Mouse (Mus musculus): ENCODE measurements around the gene Prkcz. TPM values are rescaled to one million over a fixed set of nuclear protein-coding genes. Genes with fewer than 3 reads are reported as not detected.

Gene Prkcz
- polyA plus RNA-seq, 1 experiment from 2014 or later = 63.3 TPM

- no peaks in the 10 kb centered on the region for H3K9me3 ChIP-seq
- no peaks in the 10 kb centered on the region for H3K27me3 ChIP-seq
- H3K36me3 ChIP-seq = no peaks in the 10 kb centered on the region
- 75% methylated on average over 9 of the region's 9 CpGs for WGBS
- no peak for ATAC-seq (ENCODE audit: low FRiP score)
- H3K4me3 ChIP-seq = peak overlapping the region; percentile 93
- H3K27ac ChIP-seq = peak overlapping the region; percentile 30; the same call in 1 of the 2 replicates
- H3K4me2 ChIP-seq = peak overlapping the region; percentile 100
- H3K4me1 ChIP-seq (replicated peaks) = peaks cover 86% of the 10 kb centered on the region
- H3K9ac ChIP-seq = peak overlapping the region; percentile 98; the same call in 1 of the 2 replicates
These were observed 142.9 kb downstream of the Prkcz start for GRCm38 (mm10) chr4:155218104-155218732.

DNA sequence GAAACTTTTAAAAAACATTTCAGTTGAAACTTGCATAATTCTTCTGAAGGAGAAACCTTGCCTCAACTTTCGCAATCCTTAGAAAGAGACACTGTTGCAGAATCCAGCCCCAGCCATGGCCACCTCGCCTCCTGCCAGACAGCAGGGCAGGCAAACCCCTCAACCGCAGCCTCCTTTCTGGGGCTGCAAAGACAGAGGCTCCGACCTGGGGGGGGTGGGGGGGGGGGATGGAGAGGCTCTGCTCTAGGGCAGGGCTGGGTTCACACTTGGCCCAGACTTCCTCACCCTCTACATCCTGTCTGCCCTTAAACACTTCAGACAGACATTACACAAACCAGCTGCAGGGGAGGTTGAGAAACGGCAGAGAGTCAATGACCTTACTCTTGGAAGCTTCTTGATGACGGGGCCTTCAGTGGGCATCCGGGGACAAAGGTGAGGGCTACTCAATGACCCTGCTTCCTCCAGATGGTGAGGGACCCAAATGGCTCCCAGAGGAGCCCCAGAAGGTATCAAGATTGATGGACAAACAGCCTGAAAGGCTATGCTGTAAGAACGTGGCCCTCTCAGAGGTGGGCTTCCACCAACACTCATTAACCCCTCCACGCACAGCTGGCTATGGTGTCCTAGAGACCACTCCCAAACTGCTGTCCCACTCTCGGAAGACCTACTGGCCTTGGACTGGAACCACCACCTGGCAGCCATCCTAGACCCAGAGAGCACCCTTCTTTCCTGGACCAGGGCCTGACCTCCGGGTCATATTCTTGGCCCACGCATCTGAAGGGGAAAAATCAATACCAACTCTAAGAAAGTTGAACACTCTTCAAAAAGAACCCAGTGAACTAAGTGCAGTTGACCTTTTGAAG, 143.7 kb downstream of the Prkcz start:
- H3K27ac ChIP-seq = 0 out of 2 replicates have a peak overlapping the region, but pooled peaks have one; percentile 64
- WGBS = 61% methylated on average over 12 of the region's 12 CpGs
- no peaks in the 10 kb centered on the region for H3K36me3 ChIP-seq
- peaks cover 93% of the 10 kb centered on the region for H3K4me1 ChIP-seq (replicated peaks)
- no peaks in the 10 kb centered on the region for H3K9me3 ChIP-seq
- ATAC-seq (ENCODE audit: low FRiP score) = no peak
- H3K4me2 ChIP-seq = peak overlapping the region; percentile 100
- H3K9ac ChIP-seq = 0 out of 2 replicates have a peak overlapping the region, but pooled peaks have one; percentile 49
- no peaks in the 10 kb centered on the region for H3K27me3 ChIP-seq
- H3K4me3 ChIP-seq = no peak overlapping the region

GRCm38 (mm10) chr4:155215773-155216630, 145.2 kb downstream of the Prkcz start:
- peak overlapping the region; percentile 11; the same call in 1 of the 2 replicates for H3K4me3 ChIP-seq
- peaks cover 92% of the 10 kb centered on the region for H3K4me1 ChIP-seq (replicated peaks)
- H3K9ac ChIP-seq = peak overlapping the region; percentile 29; the same call in 1 of the 2 replicates
- peak overlapping the region; percentile 31 for H3K4me2 ChIP-seq
- H3K27ac ChIP-seq = peak overlapping the region; percentile 64
- H3K36me3 ChIP-seq = peaks cover 1% of the 10 kb centered on the region; the same call in 1 of the 2 replicates
- WGBS = 54% methylated on average over 12 of the region's 12 CpGs
- H3K9me3 ChIP-seq = no peaks in the 10 kb centered on the region
- no peaks in the 10 kb centered on the region for H3K27me3 ChIP-seq
- ATAC-seq (ENCODE audit: low FRiP score) = no peak

DNA sequence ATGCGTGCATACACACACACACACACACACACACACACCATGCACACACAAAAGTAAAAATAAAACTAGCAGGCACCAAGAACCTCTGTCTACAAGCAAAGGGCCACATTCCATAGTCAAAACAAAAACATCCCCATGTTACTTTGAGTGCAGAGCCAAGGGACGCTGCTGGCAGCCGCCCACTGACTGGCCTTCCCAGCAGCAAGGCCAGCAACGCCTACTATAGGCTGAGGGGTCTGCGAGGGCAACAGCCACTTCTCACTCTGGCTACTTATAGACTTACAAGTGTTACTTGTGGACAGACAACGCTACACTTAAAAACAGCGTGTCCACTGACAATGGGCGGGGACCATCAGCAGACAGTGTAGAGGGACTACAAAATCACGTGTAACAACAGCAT, 146.0 kb downstream of the Prkcz start:
- no peak for ATAC-seq (ENCODE audit: low FRiP score)
- 49% methylated on average over 9 of the region's 9 CpGs for WGBS
- Histone ChIP-seq H3K9me3 (no peaks in the 10 kb centered on the region), H3K9ac (no peak overlapping the region; the same call in 1 of the 2 replicates), H3K4me1 (replicated peaks) (peaks cover 88% of the 10 kb centered on the region), H3K27me3 (no peaks in the 10 kb centered on the region), H3K4me3 (no peak overlapping the region), H3K36me3 (peaks cover 6% of the 10 kb centered on the region), H3K27ac (peak overlapping the region; percentile 64; the same call in 1 of the 2 replicates), H3K4me2 (peak overlapping the region; percentile 31)

- WGBS = 79% methylated on average over 10 of the region's 10 CpGs
- Histone ChIP-seq H3K36me3 (peaks cover 6% of the 10 kb centered on the region), H3K4me2 (peak overlapping the region; percentile 27), H3K4me3 (no peak overlapping the region), H3K27me3 (no peaks in the 10 kb centered on the region), H3K9ac (peak overlapping the region; percentile 53; the same call in 1 of the 2 replicates), H3K27ac (0 out of 2 replicates have a peak overlapping the region, but pooled peaks have one; percentile 64), H3K4me1 (replicated peaks) (peaks cover 88% of the 10 kb centered on the region), H3K9me3 (no peaks in the 10 kb centered on the region)
- ATAC-seq (ENCODE audit: low FRiP score) = no peak
These were observed 146.4 kb downstream of the Prkcz start for GRCm38 (mm10) chr4:155214793-155215192.

DNA sequence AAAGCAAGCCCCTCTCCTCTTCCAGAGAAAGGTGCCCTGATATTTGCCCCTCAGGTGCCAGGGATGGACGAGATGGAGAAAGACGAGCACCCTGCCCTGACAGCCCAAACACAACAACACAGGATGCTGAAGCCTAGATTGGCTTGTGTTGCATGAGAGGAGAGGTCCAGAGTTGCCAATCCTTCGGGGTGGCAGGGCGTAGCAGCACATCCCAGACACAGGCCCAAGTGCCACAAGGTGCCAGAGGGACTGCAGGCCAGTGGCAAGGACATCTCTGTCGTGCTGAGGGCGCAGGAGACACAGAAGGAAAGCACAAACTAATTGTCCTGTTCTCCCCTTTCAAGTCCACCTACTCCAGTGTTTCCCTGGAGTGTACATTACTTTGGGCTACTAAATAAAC, 147.0 kb downstream of the Prkcz start:
- Histone ChIP-seq H3K4me1 (replicated peaks) (peaks cover 86% of the 10 kb centered on the region), H3K4me3 (no peak overlapping the region), H3K9me3 (no peaks in the 10 kb centered on the region), H3K9ac (peak overlapping the region; percentile 53), H3K4me2 (peak overlapping the region; percentile 27), H3K36me3 (peaks cover 6% of the 10 kb centered on the region), H3K27me3 (no peaks in the 10 kb centered on the region), H3K27ac (peak overlapping the region; percentile 71)
- ATAC-seq (ENCODE audit: low FRiP score) = no peak
- WGBS = 77% methylated on average over 6 of the region's 6 CpGs

- Histone ChIP-seq H3K9ac (peak overlapping the region; percentile 53), H3K4me3 (no peak overlapping the region), H3K27me3 (no peaks in the 10 kb centered on the region), H3K9me3 (no peaks in the 10 kb centered on the region), H3K4me2 (peak overlapping the region; percentile 27; the same call in 1 of the 2 replicates), H3K27ac (peak overlapping the region; percentile 71), H3K36me3 (peaks cover 6% of the 10 kb centered on the region), H3K4me1 (replicated peaks) (peaks cover 85% of the 10 kb centered on the region)
- WGBS = 67% methylated on average over 6 of the region's 6 CpGs
- ATAC-seq (ENCODE audit: low FRiP score) = peak; percentile 32; the same call in 1 of the 2 replicates
These were observed 147.5 kb downstream of the Prkcz start for GRCm38 (mm10) chr4:155213752-155214054.

DNA sequence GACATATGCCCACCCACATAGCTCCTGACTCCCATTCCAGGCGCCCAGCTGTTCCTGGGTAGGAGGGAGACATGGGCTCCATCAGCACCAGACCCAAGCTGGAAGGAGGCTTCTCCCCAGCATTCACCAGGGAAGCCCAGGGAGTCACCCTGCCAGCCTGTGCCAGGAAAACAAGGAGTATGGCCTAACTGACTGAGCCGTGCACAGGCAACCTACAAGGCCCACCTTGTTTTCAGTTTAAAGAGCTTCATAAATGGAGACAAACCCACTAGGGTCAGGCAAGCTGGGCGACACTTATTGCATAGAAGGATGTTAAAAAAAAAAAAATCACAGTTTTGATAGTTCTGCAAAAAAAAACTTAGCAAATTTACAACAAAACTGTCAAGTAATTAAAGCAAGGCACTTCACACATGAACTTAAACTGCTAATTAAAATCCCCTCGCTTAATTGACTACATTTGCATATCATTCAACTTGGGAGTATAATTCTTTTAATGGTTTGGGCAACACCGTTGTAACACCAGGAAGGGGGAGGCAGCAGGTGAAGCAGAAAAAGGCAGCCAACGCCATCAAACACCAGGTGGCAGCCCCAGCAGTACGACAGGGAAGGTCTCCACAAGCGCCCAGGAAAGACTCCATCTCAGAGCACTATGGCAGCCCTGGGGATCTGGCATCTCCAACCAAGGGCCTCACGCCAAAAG, 148.0 kb downstream of the Prkcz start:
- H3K9ac ChIP-seq = peak overlapping the region; percentile 53; the same call in 1 of the 2 replicates
- peaks cover 6% of the 10 kb centered on the region for H3K36me3 ChIP-seq
- no peaks in the 10 kb centered on the region for H3K27me3 ChIP-seq
- 0 out of 2 replicates have a peak overlapping the region, but pooled peaks have one; percentile 27 for H3K4me2 ChIP-seq
- ATAC-seq (ENCODE audit: low FRiP score) = no peak
- H3K4me1 ChIP-seq (replicated peaks) = peaks cover 85% of the 10 kb centered on the region
- no peak overlapping the region for H3K4me3 ChIP-seq
- peak overlapping the region; percentile 71 for H3K27ac ChIP-seq
- WGBS = 51% methylated on average over 9 of the region's 9 CpGs
- H3K9me3 ChIP-seq = no peaks in the 10 kb centered on the region

Other genes starting within 250 kb of the Prkcz start
- gene Ski, start 138.8 kb downstream of the Prkcz start, polyA plus RNA-seq (2015; fragmentation: Nextera tagmentation; extraction: Ambion mirVana) = 10.3 and 10.4 TPM in 2 replicates
- gene Faap20, start 111.6 kb downstream of the Prkcz start, polyA plus RNA-seq (2015; fragmentation: Nextera tagmentation; extraction: Ambion mirVana) = 78.8 and 84.8 TPM in 2 replicates
- 0.10 and 0.17 TPM in 2 replicates for gene Gabrd, start 36.8 kb upstream of the Prkcz start, polyA plus RNA-seq (2015; fragmentation: Nextera tagmentation; extraction: Ambion mirVana)
- 3.0 and 3.5 TPM in 2 replicates for gene Cfap74, start 47.8 kb upstream of the Prkcz start, polyA plus RNA-seq (2015; fragmentation: Nextera tagmentation; extraction: Ambion mirVana)
- gene Tmem52, start 107.8 kb upstream of the Prkcz start, polyA plus RNA-seq (2015; fragmentation: Nextera tagmentation; extraction: Ambion mirVana) = not detected in 2 replicates
- 1,012 and 1,052 TPM in 2 replicates for gene Gnb1, start 130.0 kb upstream of the Prkcz start, polyA plus RNA-seq (2015; fragmentation: Nextera tagmentation; extraction: Ambion mirVana)
- gene Nadk, start 201.0 kb upstream of the Prkcz start, polyA plus RNA-seq (2015; fragmentation: Nextera tagmentation; extraction: Ambion mirVana) = 82.5 and 84.5 TPM in 2 replicates
- gene Slc35e2, start 240.1 kb upstream of the Prkcz start, polyA plus RNA-seq (2015; fragmentation: Nextera tagmentation; extraction: Ambion mirVana) = 15.1 and 15.9 TPM in 2 replicates